Mouse (Mus musculus) midbrain, embryonic 13.5 days (tissue): ENCODE data around the gene Mef2a. TPM values are rescaled to one million over a fixed set of nuclear protein-coding genes. Genes with fewer than 3 reads are reported as not detected.

Experiments used
- ATAC-seq: fragments of 200-750 bp; cut with Nextera tagmentation; 2 replicates; pipeline ENCODE4 v1.8.0; 2017; ENCODE audit warnings: mild to moderate bottlenecking, moderate TSS enrichment, moderate library complexity
- H3K27ac ChIP-seq: fragments of 300-500 bp; sonication (generic); 2 replicates; pipeline ENCODE4 v1.5.1; 2015; ENCODE audit warnings: inconsistent platforms, mild to moderate bottlenecking, moderate library complexity
- H3K27me3 ChIP-seq: fragments of 300-500 bp; sonication (generic); 2 replicates; pipeline ENCODE4 v1.6.1; 2015; ENCODE audit warnings: mild to moderate bottlenecking, inconsistent platforms
- H3K36me3 ChIP-seq: fragments of 300-500 bp; sonication (generic); 2 replicates; pipeline ENCODE4 v1.6.1; 2015; ENCODE audit warnings: mild to moderate bottlenecking, inconsistent platforms
- H3K4me1 ChIP-seq: fragments of 300-500 bp; sonication (generic); replicated peaks from 2 replicates; pipeline ENCODE4 v1.6.1; 2015; ENCODE audit warnings: inconsistent platforms
- H3K4me2 ChIP-seq: fragments of 300-500 bp; sonication (generic); replicated peaks from 2 replicates; pipeline ENCODE4 v1.6.1; 2015; ENCODE audit warnings: moderate library complexity, mild to moderate bottlenecking, inconsistent platforms
- H3K4me3 ChIP-seq: fragments of 300-500 bp; sonication (generic); replicated peaks from 2 replicates; pipeline ENCODE4 v1.5.1; 2015; ENCODE audit warnings: mild to moderate bottlenecking, inconsistent platforms
- H3K9ac ChIP-seq: fragments of 300-500 bp; sonication (generic); replicated peaks from 2 replicates; pipeline ENCODE4 v1.6.1; 2015; ENCODE audit warnings: mild to moderate bottlenecking, inconsistent platforms
- H3K9me3 ChIP-seq: fragments of 300-500 bp; sonication (generic); 2 replicates; pipeline ENCODE4 v1.6.1; 2016; ENCODE audit warnings: mild to moderate bottlenecking, inconsistent platforms
- WGBS: fragments of 180-500 bp; shearing (Covaris S2); methylation state at CpG from one replicate; pipeline ENCODE4 v1.1.7; 2015; 5-methylcytosine and 5-hydroxymethylcytosine counted together
- polyA plus RNA-seq: library from polyadenylated mRNA; unstranded; fragments of >200 nt; fragmentation: Nextera tagmentation; extraction: Ambion mirVana; gene quantifications from 2 replicates; pipeline ENCODE4 v1.2.1, GENCODE M21; 2015

The Mef2a gene
- polyA plus RNA-seq, 1 experiment from 2014 or later: 34.0 TPM

- no peaks in the 10 kb centered on the region for H3K27me3 ChIP-seq
- no peak overlapping the region for H3K9ac ChIP-seq
- H3K4me3 ChIP-seq: no peak overlapping the region
- WGBS: 87% methylated on average over 7 of the region's 7 CpGs
- H3K36me3 ChIP-seq: no peaks in the 10 kb centered on the region
- H3K27ac ChIP-seq: no peak overlapping the region
- no peak overlapping the region for H3K4me2 ChIP-seq
- H3K9me3 ChIP-seq: no peaks in the 10 kb centered on the region
- no peak for ATAC-seq
- H3K4me1 ChIP-seq: no peaks in the 10 kb centered on the region
These were observed 17.4 kb upstream of the Mef2a start for GRCm38 (mm10) chr7:67390095-67390494.

DNA sequence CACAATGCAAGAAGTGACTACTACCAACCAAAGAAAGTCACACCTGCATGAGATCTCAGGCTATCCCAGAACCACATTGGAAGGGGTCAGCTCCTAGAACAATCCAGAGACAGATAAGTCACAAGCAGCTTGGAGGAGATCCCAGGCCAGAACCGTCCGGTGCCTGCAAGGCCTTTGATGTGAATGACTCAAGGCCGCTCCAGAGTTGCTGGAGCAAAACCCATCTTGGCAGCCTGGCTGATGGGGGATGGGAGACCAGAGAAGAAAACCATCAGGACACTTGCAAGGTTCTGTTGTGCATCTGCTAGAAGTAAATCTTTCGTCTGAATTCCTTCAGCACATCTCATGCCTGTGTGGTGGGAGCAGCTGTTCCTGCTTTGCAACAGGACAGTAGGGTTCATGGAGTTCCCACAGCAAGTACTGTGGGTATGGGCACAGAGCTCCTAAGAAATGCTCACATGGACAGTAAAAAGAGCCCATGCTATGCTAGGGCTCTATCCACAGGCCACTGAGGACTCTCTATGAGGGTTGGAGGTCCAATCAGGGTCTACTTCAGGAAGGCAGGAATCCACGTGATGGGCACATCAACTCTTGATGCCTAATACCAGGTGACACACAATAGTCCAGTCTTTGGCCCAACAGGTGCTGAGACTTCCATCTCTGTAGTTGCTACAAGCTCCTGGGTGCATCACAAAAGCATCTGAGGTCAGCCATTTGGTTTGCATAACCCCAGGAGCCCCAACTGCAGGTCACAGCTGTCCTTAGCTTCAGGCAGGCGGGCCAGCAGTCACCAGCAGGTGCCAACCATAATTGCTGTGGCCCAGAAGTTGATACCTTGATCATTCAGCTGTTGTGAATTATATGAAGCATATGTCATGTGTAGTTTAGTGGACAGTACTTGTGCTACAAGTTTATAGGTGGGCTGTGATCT is 12.5 kb upstream of the Mef2a start:
- H3K4me2 ChIP-seq: no peak overlapping the region
- no peaks in the 10 kb centered on the region for H3K4me1 ChIP-seq
- no peak overlapping the region for H3K27ac ChIP-seq
- H3K4me3 ChIP-seq: no peak overlapping the region
- ATAC-seq: no peak
- WGBS: 88% methylated on average over 6 of the region's 6 CpGs
- no peaks in the 10 kb centered on the region for H3K36me3 ChIP-seq
- no peaks in the 10 kb centered on the region for H3K9me3 ChIP-seq
- no peaks in the 10 kb centered on the region for H3K27me3 ChIP-seq
- no peak overlapping the region for H3K9ac ChIP-seq

DNA sequence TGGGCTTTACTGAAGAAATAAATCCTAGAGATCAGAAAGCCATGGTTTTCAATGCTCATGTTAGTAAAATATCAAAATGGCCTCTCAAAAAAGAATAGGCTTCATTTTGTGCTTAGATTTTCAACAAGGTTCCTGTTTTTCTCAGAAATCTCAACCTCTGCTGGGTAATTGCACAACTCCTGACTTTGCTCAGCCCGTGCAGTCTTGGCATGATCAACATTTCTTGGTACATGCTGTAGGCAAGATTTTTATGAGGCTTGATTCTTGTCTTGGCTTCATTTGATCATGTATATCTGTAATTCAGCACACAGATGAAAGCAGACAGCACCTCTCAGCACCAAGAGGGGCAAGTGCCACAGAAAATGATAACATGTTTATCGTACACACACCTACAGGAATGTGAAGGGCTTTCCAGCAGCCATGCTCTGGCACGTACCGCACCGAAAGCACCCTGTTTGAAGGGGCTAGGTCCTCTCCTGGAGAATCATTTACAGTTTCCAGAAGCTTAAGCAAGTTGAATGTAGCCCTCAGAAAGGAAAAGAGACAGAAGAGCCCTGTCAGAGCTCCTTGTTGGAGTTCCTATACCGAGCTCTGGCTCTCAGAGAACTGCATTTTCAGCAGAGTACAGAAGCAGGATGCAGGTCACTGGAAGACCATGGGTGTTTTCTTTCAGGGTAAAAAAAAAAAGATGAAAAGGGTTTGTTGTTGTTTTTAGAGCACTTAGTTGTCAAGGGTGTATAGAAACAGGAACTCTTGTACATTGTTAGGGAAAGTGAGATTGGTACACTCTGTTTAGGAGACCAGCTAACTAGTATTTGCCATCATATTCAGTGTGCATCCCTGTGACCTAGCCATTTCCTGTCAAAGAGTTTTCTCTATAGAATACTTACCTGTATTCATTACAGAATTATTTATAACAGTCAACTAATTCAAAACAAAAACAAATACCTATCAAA is 7.8 kb upstream of the Mef2a start:
- no peaks in the 10 kb centered on the region for H3K4me1 ChIP-seq
- no peaks in the 10 kb centered on the region for H3K36me3 ChIP-seq
- no peak overlapping the region for H3K27ac ChIP-seq
- H3K27me3 ChIP-seq: no peaks in the 10 kb centered on the region
- H3K4me3 ChIP-seq: no peak overlapping the region
- ATAC-seq: no peak
- no peak overlapping the region for H3K4me2 ChIP-seq
- no peak overlapping the region for H3K9ac ChIP-seq
- no peaks in the 10 kb centered on the region for H3K9me3 ChIP-seq
- WGBS: 91% methylated on average over 6 of the region's 6 CpGs

DNA sequence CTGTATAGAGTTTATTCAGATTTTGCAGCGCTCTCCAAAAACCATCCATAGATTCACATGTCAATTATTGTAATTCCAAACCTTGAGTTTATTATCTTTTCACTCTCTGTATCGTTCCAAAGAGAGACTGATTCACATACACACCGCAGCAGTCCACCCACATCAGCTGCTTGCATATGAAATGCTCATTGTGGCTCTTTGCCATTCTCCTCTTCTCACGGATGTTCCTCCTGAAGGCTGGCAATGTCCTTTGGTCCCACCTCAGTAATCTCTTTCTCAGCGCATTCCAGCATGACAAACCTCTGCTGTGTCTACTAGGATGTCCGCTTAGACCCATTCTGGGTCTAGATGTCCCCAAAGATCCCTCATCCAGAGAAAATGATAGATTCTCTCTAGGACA is 4.1 kb upstream of the Mef2a start:
- WGBS: 87% methylated on average over 6 of the region's 6 CpGs
- Histone ChIP-seq H3K27ac (no peak overlapping the region), H3K27me3 (no peaks in the 10 kb centered on the region), H3K9ac (no peak overlapping the region), H3K9me3 (no peaks in the 10 kb centered on the region), H3K4me1 (peaks cover 12% of the 10 kb centered on the region), H3K4me3 (no peak overlapping the region), H3K4me2 (no peak overlapping the region), H3K36me3 (no peaks in the 10 kb centered on the region)
- no peak for ATAC-seq

GRCm38 (mm10) chr7:67373975-67374374 is 1.3 kb upstream of the Mef2a start:
- Histone ChIP-seq H3K36me3 (no peaks in the 10 kb centered on the region), H3K9ac (0 out of 2 replicates have a peak overlapping the region, but pooled peaks have one; percentile 98), H3K4me2 (peak overlapping the region; percentile 90; the same call in 1 of the 2 replicates), H3K4me3 (peak overlapping the region; percentile 93; the same call in 1 of the 2 replicates), H3K9me3 (no peaks in the 10 kb centered on the region), H3K27me3 (no peaks in the 10 kb centered on the region), H3K27ac (peak overlapping the region; percentile 100), H3K4me1 (peaks cover 24% of the 10 kb centered on the region)
- ATAC-seq: no peak
- WGBS: 44% methylated on average over 5 of the region's 5 CpGs

GRCm38 (mm10) chr7:67373584-67373960 is 914 bp upstream of the Mef2a start:
- Histone ChIP-seq H3K9ac (peak overlapping the region; percentile 98), H3K27ac (peak overlapping the region; percentile 100), H3K27me3 (no peaks in the 10 kb centered on the region), H3K4me2 (peak overlapping the region; percentile 90), H3K4me1 (peaks cover 24% of the 10 kb centered on the region), H3K36me3 (no peaks in the 10 kb centered on the region), H3K9me3 (no peaks in the 10 kb centered on the region), H3K4me3 (peak overlapping the region; percentile 93)
- 33% methylated on average over 6 of the region's 6 CpGs for WGBS
- no peak for ATAC-seq

DNA sequence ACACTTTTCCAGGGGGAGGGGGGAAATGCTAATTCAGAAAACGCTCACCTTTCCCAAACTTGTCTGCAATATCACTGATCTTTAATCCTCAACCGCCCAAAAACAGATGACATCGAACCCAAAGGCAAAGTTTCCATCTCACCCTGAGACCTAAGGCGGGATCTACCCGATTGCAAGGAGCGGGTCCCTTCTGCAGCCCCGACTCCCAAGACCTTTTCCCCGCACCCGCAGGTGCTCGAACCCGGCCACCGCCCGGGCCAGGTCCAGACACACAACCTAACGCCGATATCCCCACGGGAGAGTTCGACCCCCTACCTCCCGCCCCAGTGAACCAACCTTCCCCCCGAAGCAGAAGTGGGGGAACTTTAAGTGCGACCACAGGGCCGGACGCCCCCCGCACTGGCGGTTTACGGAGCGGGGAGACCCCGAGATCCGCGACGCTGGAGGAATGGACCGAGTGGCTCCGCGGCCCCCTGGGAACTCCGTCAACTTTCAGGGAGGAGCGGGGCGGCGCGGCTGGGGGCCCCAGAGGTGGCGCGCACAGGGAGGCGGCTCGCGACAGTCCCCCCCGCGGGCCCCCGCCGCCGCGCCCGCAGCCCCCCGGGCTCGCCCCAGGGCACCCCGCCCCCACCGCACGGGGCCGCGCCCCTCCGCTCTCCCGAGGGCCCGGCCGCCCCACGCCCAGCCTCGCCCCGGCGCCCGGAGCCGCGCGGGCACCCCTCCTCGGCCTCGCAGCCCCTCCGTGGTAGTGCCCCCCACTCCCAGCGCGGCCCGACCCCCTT is 576 bp downstream of the Mef2a start:
- WGBS: under 1% methylated on average over 58 of the region's 75 CpGs
- Histone ChIP-seq H3K27ac (peak overlapping the region; percentile 100), H3K27me3 (no peaks in the 10 kb centered on the region), H3K4me2 (peak overlapping the region; percentile 90), H3K4me1 (peaks cover 24% of the 10 kb centered on the region), H3K9me3 (no peaks in the 10 kb centered on the region), H3K9ac (peak overlapping the region; percentile 98), H3K36me3 (no peaks in the 10 kb centered on the region), H3K4me3 (peak overlapping the region; percentile 93)
- peak; percentile 32 for ATAC-seq

- Histone ChIP-seq H3K9me3 (no peaks in the 10 kb centered on the region), H3K4me3 (peak overlapping the region; percentile 93), H3K36me3 (no peaks in the 10 kb centered on the region), H3K9ac (peak overlapping the region; percentile 98), H3K4me1 (peaks cover 24% of the 10 kb centered on the region), H3K27me3 (no peaks in the 10 kb centered on the region), H3K27ac (no peak overlapping the region), H3K4me2 (peak overlapping the region; percentile 90)
- ATAC-seq: no peak
- 16% methylated on average over 10 of the region's 10 CpGs for WGBS
These were observed 1.2 kb downstream of the Mef2a start for GRCm38 (mm10) chr7:67371351-67371890.

- Histone ChIP-seq H3K9ac (no peak overlapping the region), H3K27ac (no peak overlapping the region), H3K4me3 (no peak overlapping the region), H3K27me3 (no peaks in the 10 kb centered on the region), H3K36me3 (no peaks in the 10 kb centered on the region), H3K9me3 (no peaks in the 10 kb centered on the region), H3K4me1 (peaks cover 24% of the 10 kb centered on the region), H3K4me2 (no peak overlapping the region)
- ATAC-seq: no peak
- 77% methylated on average over 4 of the region's 4 CpGs for WGBS
These were observed 3.0 kb downstream of the Mef2a start for GRCm38 (mm10) chr7:67369645-67370044.

DNA sequence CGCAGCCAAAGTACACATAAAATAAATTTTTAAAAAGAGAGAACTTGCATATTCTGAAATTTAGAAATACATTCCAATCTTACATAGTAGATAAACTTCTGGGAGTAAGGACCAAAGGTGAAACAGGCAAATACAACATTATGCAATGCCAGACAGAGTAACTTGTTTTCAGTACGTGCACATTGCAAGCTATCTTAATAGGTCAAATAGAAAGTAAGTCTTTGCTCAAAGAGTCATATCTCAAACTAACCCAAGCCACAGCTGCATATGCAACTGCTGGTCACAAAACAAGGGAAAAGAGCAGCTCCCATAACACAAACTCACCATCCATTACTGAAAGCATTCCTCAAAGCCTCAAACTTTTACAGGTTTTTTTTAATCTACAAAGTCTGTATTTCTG is 4.3 kb downstream of the Mef2a start:
- Histone ChIP-seq H3K4me2 (no peak overlapping the region), H3K36me3 (no peaks in the 10 kb centered on the region), H3K9me3 (no peaks in the 10 kb centered on the region), H3K27ac (no peak overlapping the region), H3K27me3 (no peaks in the 10 kb centered on the region), H3K4me1 (peaks cover 20% of the 10 kb centered on the region), H3K4me3 (no peak overlapping the region), H3K9ac (no peak overlapping the region)
- no peak for ATAC-seq
- WGBS: 94% methylated on average over 2 of the region's 2 CpGs

- peaks cover 6% of the 10 kb centered on the region; the same call in 1 of the 2 replicates for H3K9me3 ChIP-seq
- no peak for ATAC-seq
- no peaks in the 10 kb centered on the region for H3K27me3 ChIP-seq
- no peak overlapping the region for H3K9ac ChIP-seq
- no peak overlapping the region for H3K4me3 ChIP-seq
- H3K36me3 ChIP-seq: peaks cover 4% of the 10 kb centered on the region; the same call in 1 of the 2 replicates
- H3K4me2 ChIP-seq: no peak overlapping the region
- peaks cover 7% of the 10 kb centered on the region for H3K4me1 ChIP-seq
- WGBS: 96% methylated on average over 3 of the region's 3 CpGs
- H3K27ac ChIP-seq: no peak overlapping the region
These were observed 12.1 kb downstream of the Mef2a start for GRCm38 (mm10) chr7:67360588-67360987.
